Mouse (Mus musculus): Measurements from ENCODE around the gene Rex1bd. TPM values are rescaled to one million over a fixed set of nuclear protein-coding genes. Genes with fewer than 3 reads are reported as not detected.
"Not testable (repeated sequence)": the region's sequence is repeated elsewhere in the genome, so short reads cannot be mapped to it uniquely, and the experiment has no call there.

The Rex1bd gene
- polyA plus RNA-seq, 1 experiment from 2014 or later = 138 TPM

- H3K36me3 ChIP-seq = peaks cover 26% of the 10 kb centered on the region
- DNase-seq (ENCODE audit: low spot score) = peak; percentile 94
- H3K9me3 ChIP-seq (replicated peaks) = no peaks in the 10 kb centered on the region
- WGBS = under 1% methylated on average over 51 of the region's 51 CpGs
- H3K4me3 ChIP-seq = peak overlapping the region; percentile 69
- H3K27ac ChIP-seq (replicated peaks) = peak overlapping the region; percentile 87
- H3K27me3 ChIP-seq (ENCODE audit: low read depth, poor library complexity, severe bottlenecking) = no peaks in the 10 kb centered on the region
- peaks cover 40% of the 10 kb centered on the region for H3K4me1 ChIP-seq
Observed at GRCm38 (mm10) chr8:70522592-70523403, 16.2 kb upstream of the Rex1bd start.

- Histone ChIP-seq H3K4me3 (no peak overlapping the region), H3K27me3 (ENCODE audit: low read depth, poor library complexity, severe bottlenecking) (no peaks in the 10 kb centered on the region), H3K36me3 (peaks cover 53% of the 10 kb centered on the region), H3K9me3 (replicated peaks) (no peaks in the 10 kb centered on the region), H3K4me1 (peaks cover 24% of the 10 kb centered on the region), H3K27ac (replicated peaks) (no peak overlapping the region)
- no peak for DNase-seq (ENCODE audit: low spot score)
- 85% methylated on average over 2 of the region's 2 CpGs for WGBS
Observed at GRCm38 (mm10) chr8:70519606-70520005, 13.1 kb upstream of the Rex1bd start.

GRCm38 (mm10) chr8:70519043-70519442 lies 12.5 kb upstream of the Rex1bd start:
- peaks cover 58% of the 10 kb centered on the region for H3K36me3 ChIP-seq
- WGBS = 90% methylated on average over 6 of the region's 6 CpGs
- H3K4me1 ChIP-seq = peaks cover 24% of the 10 kb centered on the region
- H3K27ac ChIP-seq (replicated peaks) = no peak overlapping the region
- H3K4me3 ChIP-seq = no peak overlapping the region
- DNase-seq (ENCODE audit: low spot score) = no peak
- no peaks in the 10 kb centered on the region for H3K9me3 ChIP-seq (replicated peaks)
- H3K27me3 ChIP-seq (ENCODE audit: low read depth, poor library complexity, severe bottlenecking) = no peaks in the 10 kb centered on the region

GRCm38 (mm10) chr8:70517940-70518643 lies 11.5 kb upstream of the Rex1bd start:
- no peak for DNase-seq (ENCODE audit: low spot score)
- no peak overlapping the region for H3K4me3 ChIP-seq
- no peaks in the 10 kb centered on the region for H3K27me3 ChIP-seq (ENCODE audit: low read depth, poor library complexity, severe bottlenecking)
- WGBS = 80% methylated on average over 10 of the region's 10 CpGs
- no peak overlapping the region for H3K27ac ChIP-seq (replicated peaks)
- H3K4me1 ChIP-seq = peaks cover 17% of the 10 kb centered on the region
- no peaks in the 10 kb centered on the region for H3K9me3 ChIP-seq (replicated peaks)
- peaks cover 68% of the 10 kb centered on the region for H3K36me3 ChIP-seq

- peaks cover 27% of the 10 kb centered on the region for H3K4me1 ChIP-seq
Observed at GRCm38 (mm10) chr8:70513441-70513840, 6.9 kb upstream of the Rex1bd start.

GRCm38 (mm10) chr8:70512253-70512903 lies 5.8 kb upstream of the Rex1bd start:
- Histone ChIP-seq H3K27me3 (ENCODE audit: low read depth, poor library complexity, severe bottlenecking) (no peaks in the 10 kb centered on the region), H3K4me3 (0 out of 2 replicates have a peak overlapping the region, but pooled peaks have one; percentile 98), H3K4me1 (peaks cover 30% of the 10 kb centered on the region), H3K36me3 (peaks cover 72% of the 10 kb centered on the region), H3K9me3 (replicated peaks) (no peaks in the 10 kb centered on the region), H3K27ac (replicated peaks) (no peak overlapping the region)
- WGBS = 93% methylated on average over 11 of the region's 11 CpGs
- DNase-seq (ENCODE audit: low spot score) = no peak

More at GRCm38 (mm10) chr8:70513441-70513840, 6.9 kb upstream of the Rex1bd start:
- Histone ChIP-seq H3K27me3 (ENCODE audit: low read depth, poor library complexity, severe bottlenecking) (no peaks in the 10 kb centered on the region), H3K9me3 (replicated peaks) (no peaks in the 10 kb centered on the region), H3K4me3 (no peak overlapping the region), H3K36me3 (peaks cover 73% of the 10 kb centered on the region), H3K27ac (replicated peaks) (no peak overlapping the region)
- no peak for DNase-seq (ENCODE audit: low spot score)
- WGBS = 93% methylated on average over 2 of the region's 2 CpGs

- no peak for DNase-seq (ENCODE audit: low spot score)
- Histone ChIP-seq H3K4me3 (peak overlapping the region; percentile 98; the same call in 1 of the 2 replicates), H3K36me3 (peaks cover 75% of the 10 kb centered on the region), H3K9me3 (replicated peaks) (no peaks in the 10 kb centered on the region), H3K27ac (replicated peaks) (no peak overlapping the region), H3K4me1 (peaks cover 35% of the 10 kb centered on the region), H3K27me3 (ENCODE audit: low read depth, poor library complexity, severe bottlenecking) (no peaks in the 10 kb centered on the region)
- WGBS = 95% methylated on average over 2 of the region's 2 CpGs
Observed at GRCm38 (mm10) chr8:70511770-70512169, 5.2 kb upstream of the Rex1bd start.

- Histone ChIP-seq H3K4me1 (peaks cover 38% of the 10 kb centered on the region), H3K4me3 (peak overlapping the region; percentile 98), H3K36me3 (peaks cover 69% of the 10 kb centered on the region), H3K27ac (replicated peaks) (peak overlapping the region; percentile 96)
- H3K27me3 ChIP-seq (ENCODE audit: low read depth, poor library complexity, severe bottlenecking); DNase-seq (ENCODE audit: low spot score); H3K9me3 ChIP-seq (replicated peaks): not testable (repeated sequence)
- WGBS = 84% methylated on average over 6 of the region's 6 CpGs
Observed at GRCm38 (mm10) chr8:70511174-70511573, 4.6 kb upstream of the Rex1bd start.

- Histone ChIP-seq H3K4me3 (peak within 1 kb of the TSS; percentile 98), H3K27ac (replicated peaks) (peak within 1 kb of the TSS; percentile 96), H3K27me3 (ENCODE audit: low read depth, poor library complexity, severe bottlenecking) (no peaks in the 10 kb centered on the region), H3K36me3 (peaks cover 61% of the 10 kb centered on the region), H3K4me1 (peaks cover 46% of the 10 kb centered on the region), H3K9me3 (replicated peaks) (no peaks in the 10 kb centered on the region)
- DNase-seq (ENCODE audit: low spot score) = peak; percentile 97
- 1% methylated on average over 74 of the region's 74 CpGs for WGBS
Observed at GRCm38 (mm10) chr8:70510228-70510915, 3.8 kb upstream of the Rex1bd start, which contains the start of gene Uba52. Gene Uba52, minus strand, starts transcription at chr8:70510801.

- 19% methylated on average over 25 of the region's 25 CpGs for WGBS
- H3K36me3 ChIP-seq = peaks cover 59% of the 10 kb centered on the region
- H3K4me3 ChIP-seq = peak overlapping the region; percentile 98
- DNase-seq (ENCODE audit: low spot score) = no peak
- no peaks in the 10 kb centered on the region for H3K9me3 ChIP-seq (replicated peaks)
- H3K27me3 ChIP-seq (ENCODE audit: low read depth, poor library complexity, severe bottlenecking) = peaks cover 9% of the 10 kb centered on the region
- peak overlapping the region; percentile 96 for H3K27ac ChIP-seq (replicated peaks)
- H3K4me1 ChIP-seq = peaks cover 55% of the 10 kb centered on the region
Observed at GRCm38 (mm10) chr8:70509281-70509952, 2.9 kb upstream of the Rex1bd start.

- Histone ChIP-seq H3K9me3 (replicated peaks) (no peaks in the 10 kb centered on the region), H3K27ac (replicated peaks) (peak overlapping the region; percentile 97; the same call in 1 of the 2 replicates), H3K4me3 (peak overlapping the region; percentile 81), H3K36me3 (peaks cover 45% of the 10 kb centered on the region), H3K27me3 (ENCODE audit: low read depth, poor library complexity, severe bottlenecking) (peaks cover 33% of the 10 kb centered on the region), H3K4me1 (peaks cover 78% of the 10 kb centered on the region)
- WGBS = 62% methylated on average over 5 of the region's 5 CpGs
- DNase-seq (ENCODE audit: low spot score) = no peak
Observed at GRCm38 (mm10) chr8:70507027-70507393, 458 bp upstream of the Rex1bd start.

Measured in midbrain, embryonic 10.5 days (tissue).